Mouse (Mus musculus): ENCODE results near the gene Adar.
A peak's percentile ranks its signal among the peaks of the same experiment; 100 is the strongest.

Gene Adar

DNA sequence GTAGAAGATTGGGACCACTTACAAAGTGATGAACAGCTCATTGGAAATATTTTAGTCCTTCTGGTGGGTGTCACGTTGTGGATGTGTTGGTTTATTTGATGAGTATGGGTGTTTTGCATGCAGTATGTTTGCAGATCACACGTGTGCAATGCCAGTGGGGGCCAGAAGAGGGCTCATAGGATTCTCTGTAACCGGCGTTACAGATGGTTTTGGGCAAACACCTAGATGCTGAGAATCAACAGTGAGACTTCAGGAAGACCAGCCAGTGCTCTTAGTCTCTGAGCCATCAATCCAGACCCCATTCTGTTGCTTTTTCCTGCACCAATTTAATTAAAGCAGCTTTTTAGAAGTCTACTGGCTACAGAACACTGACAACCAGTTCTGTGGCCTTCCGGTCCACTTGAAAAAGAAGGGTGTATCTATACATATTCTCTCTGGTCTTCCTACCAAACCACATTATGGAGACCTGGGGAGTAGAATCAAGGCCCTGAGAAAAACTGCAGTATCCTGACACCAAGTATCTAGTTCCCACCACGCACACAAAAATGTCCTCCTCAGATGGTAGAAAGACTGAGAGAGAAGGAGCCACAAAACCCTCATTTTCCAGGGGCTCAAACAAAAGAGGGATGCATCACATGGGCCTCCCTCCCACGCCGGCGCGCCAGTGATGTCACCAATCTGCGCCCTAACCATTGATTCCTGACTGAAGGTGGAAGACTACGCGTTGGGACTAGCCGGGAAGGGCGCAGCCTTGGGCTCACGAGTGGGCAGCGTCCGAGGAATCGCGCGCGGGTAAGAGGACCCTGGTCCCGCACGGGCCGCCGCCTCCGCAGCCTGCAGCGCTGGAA, at the start of gene Adar:
TSS of gene Adar (plus strand) at position 664 of the 848 bp plus-strand sequence.
- peak; percentile 80 for DNase-seq (ENCODE audit: low read depth, low spot score)

DNA sequence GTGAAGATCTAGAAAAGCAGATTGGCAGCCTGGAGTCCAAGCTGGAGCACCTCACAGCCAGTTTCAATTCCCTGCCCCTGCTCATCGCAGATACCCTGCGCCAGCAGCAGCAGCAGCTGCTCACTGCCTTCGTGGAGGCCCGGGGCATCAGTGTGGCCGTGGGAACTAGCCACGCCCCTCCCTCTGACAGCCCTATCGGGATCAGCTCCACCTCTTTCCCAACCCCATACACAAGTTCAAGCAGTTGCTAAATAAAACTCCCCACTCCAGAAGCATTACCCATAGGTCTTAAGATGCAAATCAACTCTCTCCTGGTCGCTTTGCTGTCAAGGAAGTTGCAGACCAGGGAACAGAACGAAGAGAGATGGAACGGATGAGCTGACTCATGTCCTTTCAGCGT, 47.7 kb upstream of the Adar start:
- DNase-seq (ENCODE audit: low read depth, low spot score): no peak

DNA sequence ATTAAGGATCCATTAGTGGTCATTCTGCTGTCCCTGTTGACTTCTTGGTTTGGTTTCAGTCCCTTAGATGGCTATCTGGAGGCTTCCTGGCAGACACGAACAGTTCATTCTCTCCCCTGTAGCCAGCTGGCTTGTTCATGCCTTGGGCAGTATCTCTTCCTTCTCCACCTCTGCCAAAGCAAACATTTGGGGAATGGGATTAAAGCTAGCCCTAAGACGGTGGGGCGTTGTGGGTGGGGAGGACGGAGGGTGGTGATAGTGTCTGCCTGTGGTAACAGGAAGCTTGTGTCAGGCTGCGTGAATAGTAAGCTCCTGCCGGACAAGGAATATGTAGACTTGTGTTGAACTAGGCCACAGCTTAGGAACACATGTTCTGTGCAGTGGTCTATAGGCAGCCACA, 43.5 kb upstream of the Adar start:
- no peak for DNase-seq (ENCODE audit: low read depth, low spot score)

DNA sequence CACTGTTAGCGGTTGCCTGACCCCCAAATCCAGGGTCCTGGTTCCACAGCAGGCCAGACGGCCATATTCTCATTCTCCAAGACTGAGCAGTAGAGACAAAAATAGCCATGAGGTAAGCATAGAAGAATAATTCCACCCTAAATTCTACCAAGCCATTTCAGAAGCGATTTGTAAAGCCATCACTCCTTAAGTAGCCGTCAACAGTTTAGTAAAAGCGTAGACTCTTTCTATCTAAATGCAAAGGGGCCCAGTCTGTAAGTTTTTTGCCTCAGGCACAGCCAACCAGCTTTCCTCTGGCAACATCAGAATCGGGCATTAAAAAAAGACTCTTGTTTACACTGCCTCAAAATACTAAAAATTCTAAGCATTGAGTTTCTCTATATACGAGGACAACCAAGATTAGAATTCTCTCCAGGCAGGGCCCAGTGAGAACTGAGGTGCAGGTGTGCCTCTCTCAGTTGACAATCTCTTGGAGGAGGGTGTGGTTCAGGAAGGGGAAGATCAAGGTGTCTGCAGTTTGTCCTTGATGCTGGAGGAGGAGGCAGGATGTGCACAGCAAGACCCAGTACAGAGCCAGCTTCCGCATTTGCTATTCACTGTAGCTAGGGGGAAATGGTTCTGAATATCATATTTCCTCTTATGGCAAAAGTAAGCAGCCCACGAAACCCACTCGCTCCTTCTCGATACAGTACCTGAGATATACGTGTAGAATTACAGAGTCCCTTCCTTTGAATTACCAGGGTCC, 42.1 kb upstream of the Adar start:
- DNase-seq (ENCODE audit: low read depth, low spot score): no peak

DNA sequence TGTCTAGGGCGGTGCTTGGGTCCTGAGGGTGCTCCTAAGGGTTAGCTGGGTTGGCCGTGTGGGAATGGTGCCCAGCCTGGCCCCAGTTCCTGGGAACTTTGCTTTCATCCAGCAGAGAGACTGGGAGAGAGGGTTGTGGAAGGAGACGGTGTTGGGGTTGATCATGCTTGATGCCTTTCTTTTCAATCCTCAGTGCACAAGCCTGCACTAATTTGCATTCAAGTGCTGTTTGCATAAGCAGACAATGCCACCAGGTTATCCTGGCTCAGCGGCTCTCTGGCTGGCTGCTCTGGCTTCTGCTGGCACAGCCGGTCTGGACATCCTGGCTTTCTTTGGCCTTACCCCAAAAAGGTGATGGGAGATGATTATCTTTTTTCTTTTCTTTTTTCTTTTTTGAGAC, 37.2 kb upstream of the Adar start:
- no peak for DNase-seq (ENCODE audit: low read depth, low spot score)

DNA sequence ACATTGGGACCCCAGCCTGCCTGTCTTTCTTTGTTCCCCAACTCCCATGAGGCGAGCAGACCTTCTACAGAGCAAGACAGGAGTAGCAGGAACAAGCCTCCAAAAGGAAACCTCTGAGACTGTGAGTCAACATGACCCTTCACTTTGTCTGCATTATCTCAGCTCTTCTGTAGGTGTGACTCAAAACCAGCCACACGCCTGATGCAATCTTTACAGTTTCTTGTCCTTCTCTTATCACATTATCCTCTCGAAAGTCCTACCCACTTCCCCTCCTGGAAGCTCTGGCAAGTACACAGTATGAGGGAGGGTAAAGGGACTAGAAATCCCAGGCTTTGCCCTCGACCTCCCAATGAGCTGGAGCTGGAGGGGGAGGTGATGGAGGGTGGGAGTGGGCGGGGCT, 28.8 kb upstream of the Adar start:
- DNase-seq (ENCODE audit: low read depth, low spot score): no peak

DNA sequence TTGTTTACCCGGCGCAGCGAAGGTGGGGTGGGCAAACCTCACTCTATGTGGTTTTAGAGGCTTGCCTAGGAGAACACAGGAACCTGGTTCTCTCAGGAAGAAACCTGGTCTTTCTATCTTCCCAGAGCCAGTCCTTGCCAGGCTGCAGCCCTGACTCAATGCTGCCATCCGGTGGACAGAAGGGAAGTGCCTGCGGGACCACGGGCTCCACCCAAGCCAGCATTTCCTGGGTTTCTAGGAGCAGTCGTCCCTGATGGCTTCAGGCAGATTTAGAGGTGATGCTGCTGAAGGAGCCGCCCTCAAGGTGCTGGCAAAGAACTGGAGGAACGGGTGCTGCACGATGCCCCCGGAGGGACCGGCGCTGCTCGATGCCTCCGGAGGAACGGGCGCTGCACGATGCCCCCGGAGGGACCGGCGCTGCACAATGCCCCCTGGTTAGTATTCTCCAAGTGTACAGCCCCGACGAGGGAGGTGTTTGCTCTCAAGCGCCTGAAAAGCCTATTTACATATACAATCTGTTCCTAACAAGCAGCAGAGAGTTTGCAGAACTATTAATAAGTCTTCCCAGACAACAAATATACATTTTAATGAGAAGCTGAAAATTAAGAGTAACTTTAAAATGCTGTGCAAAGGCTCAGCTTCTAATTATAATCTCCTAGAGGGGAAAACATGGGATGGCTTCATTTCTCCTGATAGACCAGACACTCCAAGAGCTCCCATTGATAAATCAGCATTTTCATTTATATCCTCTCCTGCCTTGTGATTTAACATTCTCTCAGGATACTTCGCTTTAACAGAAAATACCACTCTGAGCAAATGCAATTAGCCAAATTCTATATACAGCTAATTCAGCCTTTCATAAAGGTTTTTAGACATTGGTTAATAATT, 25.9 kb upstream of the Adar start:
- DNase-seq (ENCODE audit: low read depth, low spot score): peak; percentile 70

DNA sequence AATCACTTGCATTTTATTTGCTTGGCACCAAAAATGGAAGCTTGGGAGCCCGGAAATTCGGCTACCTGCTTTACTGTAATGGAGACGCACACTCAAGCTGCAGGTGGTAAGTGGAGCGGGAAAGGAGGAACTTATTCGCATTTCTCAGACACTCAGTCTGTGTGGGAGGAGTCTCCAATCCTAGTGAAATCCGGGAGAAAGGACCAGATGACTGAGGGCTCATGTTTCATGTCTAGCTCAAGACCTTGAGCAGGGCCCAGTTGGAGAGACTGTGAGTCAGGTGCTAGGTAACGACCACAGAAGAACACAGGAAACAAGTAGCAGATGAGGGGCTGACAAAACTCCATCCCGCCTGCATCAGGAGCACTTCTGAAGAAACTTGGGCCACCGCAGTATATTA, 23.0 kb upstream of the Adar start:
- no peak for DNase-seq (ENCODE audit: low read depth, low spot score)

DNA sequence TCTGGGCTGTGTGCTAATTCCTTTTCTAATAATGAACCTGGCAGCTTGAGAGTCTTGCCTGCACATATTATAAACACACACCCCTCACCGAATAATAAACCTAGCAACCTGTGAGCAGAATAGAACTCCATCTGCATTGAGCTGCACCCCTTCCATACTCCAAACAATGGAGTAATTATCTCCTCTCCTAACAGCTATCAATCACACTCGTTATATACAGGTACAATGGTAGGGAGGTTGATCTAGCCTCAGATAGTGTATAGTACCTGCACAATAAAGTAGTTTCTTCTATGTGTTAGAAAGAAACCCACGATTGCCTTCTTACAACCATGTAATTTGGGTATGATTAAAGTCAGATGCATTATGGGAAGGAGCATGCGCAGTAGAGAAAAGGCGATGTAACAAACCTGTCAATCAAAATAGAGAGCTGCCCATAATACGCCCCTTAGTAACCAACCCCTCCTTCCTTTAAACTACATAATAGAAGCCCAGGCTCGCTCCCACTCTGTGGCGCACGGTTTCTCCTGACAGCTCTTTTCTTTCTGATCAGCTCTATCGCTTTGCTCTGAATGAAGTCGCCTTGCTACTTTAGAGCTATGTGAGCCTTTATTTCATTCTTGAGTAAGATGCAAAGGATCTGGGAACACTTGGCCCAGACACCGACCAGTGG, 18.5 kb upstream of the Adar start:
- DNase-seq (ENCODE audit: low read depth, low spot score): peak; percentile 68

DNA sequence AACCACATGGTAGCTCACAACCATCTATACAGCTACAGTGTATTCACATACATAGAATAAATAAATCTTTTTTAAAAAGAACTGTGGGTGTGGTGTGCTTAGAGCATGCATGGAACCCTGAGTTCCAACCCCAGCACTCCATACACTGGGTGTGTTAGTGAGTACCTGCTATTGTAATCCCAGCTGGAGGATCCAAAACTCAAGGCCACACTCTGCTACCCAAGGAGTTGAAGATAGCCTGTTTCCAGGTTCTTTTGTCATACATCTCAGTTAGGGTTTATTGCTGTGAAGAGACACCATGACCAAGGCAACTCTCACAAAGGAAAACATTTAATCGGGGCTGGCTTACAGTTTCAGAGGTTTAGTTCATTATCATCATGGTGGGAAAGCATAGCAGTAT, 15.9 kb upstream of the Adar start:
- DNase-seq (ENCODE audit: low read depth, low spot score): no peak

DNA sequence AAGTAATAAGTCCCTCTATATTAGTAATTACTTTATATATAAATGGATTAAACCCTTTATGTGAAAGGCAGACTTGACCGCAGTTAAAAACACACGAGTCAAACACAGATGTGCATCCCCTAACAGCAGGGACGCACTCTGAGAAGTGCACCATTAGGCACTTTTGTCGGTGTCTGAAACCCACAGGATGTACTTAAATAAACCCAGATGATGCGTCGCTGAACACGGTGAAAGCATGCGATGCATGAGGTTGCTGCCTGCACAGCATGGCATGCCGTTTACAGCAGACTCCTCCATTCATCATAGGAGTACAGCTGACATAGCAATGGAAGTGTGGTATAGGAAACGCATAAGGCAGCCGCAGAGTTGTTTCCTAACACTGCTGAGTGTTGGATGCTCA, 14.4 kb upstream of the Adar start:
- no peak for DNase-seq (ENCODE audit: low read depth, low spot score)

DNA sequence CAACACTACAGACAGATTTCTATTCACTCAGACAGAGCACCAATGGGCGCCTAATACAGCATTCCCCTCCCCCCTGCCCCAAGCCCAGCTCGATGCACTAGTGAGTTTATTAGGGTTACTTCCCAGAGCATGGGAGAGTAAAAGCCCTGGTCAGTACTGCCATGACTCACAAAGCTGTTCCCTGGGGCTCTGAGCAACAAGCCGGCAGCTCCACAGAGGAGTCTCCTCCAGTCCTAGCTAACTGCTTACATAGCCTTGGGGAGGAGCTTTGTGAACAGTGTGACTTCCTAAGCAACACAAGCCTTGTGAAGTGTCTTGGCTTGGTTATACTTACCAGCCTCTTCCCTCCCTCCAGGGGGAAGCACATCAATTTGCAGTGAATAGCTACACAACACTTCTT, 11.2 kb upstream of the Adar start:
- DNase-seq (ENCODE audit: low read depth, low spot score): no peak

DNA sequence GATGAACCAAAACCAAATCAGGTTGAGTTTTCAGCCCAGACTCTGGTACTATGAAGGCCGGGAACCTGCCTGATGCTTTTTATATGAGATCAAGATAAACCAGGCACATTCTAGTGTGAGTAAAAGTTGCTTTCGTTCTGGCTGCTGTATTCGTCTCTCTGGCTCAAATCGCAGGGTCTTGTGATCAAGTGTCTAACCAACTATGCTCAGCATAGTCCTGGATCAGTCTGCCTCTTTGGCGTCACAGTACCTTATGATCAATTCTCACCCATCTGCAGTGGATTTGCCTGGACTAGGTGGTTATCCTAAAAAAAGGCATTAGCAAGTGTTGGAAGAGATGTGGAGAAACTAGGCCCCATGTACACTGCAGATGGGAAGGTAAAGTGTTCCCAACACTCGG, 10.8 kb upstream of the Adar start:
- peak; percentile 13 for DNase-seq (ENCODE audit: low read depth, low spot score)

DNA sequence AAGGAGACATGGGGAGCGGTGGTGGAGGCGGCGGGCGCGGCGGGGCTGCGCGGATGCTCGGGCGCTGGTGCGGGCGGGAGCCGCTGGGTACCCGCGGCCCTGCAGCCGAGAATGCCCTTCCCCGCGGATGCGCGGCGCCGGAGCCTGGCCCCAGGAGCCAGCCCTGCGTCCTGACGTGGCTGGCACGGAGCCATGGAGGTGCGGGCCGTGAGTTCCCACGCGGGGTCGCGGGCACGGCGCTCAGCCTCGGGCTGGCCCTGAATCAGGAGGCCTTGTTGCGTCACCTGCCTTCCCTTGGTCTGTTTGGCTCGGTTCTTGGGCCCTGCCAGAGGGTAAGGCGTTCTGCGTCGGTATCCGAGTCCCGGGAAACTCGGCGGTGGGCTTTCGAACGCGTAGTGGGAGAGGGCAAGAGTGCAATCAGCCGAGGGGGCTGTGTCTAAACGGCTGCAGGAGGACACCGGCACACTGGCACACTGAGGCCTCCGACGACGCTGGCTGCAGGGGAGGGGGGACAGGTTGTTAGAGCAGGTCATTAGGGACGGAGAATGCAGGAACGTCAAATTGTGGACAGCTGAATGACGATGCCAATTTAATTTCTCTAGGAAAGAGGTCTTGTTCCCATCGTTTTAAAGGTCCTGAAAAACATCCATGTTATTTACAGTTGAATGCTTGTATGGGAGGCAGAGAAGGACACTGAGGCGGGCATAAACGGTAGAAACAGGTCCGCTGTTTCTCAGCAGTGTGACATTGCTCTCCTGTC, 565 bp downstream of the Adar start:
- no peak for DNase-seq (ENCODE audit: low read depth, low spot score)

DNA sequence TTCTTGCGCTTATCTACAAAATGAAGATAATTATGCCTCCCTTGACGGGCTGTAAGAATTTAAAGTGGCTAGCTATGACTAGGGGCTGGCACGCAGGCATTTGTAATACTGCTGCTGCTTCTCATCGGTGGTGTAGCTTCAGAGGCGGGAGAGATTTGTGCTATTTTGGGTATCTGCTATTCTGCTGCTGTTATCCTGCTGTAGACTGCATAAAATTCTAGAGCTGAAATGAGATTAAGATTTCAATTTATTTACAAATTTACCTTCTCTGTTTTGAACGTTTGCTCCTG, 1.1 kb downstream of the Adar start:
- no peak for DNase-seq (ENCODE audit: low read depth, low spot score)

DNA sequence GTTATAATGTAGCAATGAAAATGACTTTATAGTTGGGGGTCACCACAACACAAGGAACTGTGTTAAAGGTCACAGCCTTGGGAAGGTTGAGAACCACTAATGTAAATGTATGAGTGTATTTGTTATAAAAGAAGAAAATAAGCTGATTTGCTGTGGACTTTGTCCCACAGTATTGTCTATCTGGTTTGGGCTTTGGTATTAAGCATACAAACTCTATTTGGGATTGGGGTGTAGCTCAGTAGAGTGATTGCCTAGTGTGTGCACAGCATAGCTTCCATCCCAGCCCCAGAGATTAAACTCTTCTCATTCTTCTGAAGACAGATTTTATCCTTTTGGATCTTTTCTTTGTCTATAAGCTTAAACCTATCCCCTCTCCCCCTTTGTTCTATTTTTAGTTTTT, 7.2 kb downstream of the Adar start:
- no peak for DNase-seq (ENCODE audit: low read depth, low spot score)

DNA sequence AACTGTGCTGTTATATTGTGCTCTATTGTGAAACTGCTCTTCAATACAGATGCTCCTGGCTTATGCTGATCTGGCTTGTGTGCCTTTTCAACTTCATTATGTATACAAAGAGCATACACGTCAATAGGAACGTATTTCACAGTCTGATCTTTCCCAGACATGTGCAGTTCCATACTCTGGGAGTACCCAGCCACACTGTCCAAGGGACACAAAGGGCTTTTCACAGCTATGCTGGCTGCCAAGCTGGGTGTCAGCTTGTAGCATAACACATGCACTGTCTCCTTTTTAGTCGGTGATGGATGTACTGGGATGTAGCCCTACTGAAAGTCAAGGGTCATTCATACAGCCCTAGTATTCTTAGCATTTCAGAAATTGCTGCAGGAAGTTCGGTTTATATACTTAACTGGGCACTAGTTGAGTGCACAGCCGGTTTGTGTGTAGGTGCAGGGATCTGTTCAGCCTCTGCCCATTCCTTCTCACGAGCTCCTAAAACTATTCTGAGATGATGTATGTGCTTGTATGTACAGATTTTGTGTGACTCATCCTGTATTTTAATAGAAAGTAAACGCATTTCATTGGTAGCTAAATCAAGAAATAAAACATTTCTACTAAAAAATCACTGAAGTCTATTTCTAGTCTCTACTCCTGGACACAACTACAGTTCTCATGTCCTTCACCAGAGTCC, 8.7 kb downstream of the Adar start:
- peak; percentile 62 for DNase-seq (ENCODE audit: low read depth, low spot score)

DNA sequence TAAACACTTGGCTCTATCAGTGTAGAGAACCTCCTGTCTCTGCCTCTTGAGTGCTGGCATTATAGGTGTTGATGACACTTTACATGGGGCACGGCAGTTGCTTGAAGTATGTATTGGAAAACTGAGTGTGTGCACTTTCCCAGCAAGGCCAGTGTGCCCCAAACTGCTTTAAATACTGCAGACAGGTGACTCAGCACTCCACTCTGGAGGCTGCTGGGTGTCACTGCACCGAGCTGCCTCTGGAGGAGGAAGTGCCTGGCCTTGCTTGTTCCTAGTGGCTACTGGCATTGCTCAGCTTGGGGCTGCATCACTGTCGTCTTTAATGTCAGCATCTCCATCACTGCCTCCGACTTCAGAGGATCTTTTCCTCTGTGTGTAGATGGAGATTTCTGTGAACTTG, 12.2 kb downstream of the Adar start:
- no peak for DNase-seq (ENCODE audit: low read depth, low spot score)

DNA sequence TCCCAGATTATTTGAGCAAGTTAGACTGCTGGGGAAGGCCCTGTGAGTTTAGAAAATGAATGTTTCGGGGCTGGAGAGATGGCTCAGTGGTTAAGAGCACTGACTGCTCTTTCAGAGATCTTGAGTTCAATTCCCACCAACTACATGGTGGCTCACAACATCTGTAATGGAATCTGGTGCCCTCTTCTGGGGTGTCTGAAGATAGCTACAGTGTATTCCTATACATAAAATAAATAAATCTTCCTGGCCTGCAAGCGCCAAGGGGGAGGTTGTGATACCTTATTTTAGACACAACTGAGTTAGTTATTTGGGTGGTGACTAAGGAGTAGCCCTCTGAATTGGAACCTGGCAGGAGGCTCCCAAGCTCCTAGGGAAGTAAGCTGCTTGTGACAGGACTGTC, 14.0 kb downstream of the Adar start:
- DNase-seq (ENCODE audit: low read depth, low spot score): no peak
